Mouse (Mus musculus): ENCODE measurements at regions not wholly inside any gene's neighbourhood (a gene's known extent, or its start where the extent isn't known, plus 50 kb on each side); places are given as distances from the start of the nearest gene placed in this dataset.

DNA sequence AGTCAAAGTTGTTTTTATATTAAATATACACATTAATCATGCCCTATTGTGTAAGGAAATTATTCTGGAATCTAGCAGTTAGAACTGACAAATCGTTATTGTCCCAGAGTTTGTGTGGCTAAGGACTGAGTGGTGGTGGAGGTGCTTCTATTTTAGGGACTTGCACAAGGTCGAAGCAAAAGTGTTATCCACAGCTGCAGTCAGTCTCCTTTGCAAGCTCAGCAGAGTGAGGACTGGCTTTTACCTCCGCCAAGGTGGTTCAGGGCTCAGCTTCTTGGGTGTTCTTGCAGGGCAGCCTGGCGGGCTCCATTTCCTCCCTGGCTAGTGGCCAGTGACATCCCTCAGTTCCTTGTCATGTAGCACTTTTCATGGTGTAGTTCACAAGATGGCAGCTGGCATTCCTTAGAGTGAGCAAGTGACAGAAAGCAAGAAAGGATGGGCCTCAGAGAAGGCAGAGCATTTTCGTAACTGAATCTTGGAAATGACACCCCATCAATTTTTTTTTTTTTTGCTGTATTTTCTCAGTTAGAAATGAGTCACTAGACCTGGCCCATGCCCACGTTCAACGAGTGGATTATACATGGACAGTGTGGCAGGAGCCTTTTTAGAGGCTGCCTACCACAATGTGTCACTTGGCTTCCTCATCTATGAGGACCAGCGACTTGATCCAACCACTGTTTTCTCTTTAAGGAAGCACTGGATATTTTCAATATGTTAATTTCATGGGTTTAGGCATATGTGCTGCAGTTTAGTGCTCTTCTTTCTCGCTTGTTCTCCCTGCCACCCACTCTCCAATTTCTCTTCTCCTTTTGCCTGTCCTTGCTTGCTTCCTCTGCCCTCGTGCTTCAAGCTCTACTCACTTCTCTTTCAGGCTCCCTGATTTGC is 129.1 kb upstream of the Zeb2 start:
- no peak for TF ChIP-seq ZC3H11A (IDR thresholded peaks at IDR 0.05; ENCODE audit: low read depth, low read length)
- TF ChIP-seq POLR2A (IDR thresholded peaks at IDR 0.05; ENCODE audit: control insufficient read depth in 1 of 2, insufficient read depth in 1 of 2, low read depth in 1 of 2, low read length in 2 of 2, poor library complexity in 1 of 2): no peak
- no peak for TF ChIP-seq ZNF384 (IDR thresholded peaks at IDR 0.05; ENCODE audit: low read depth, low read length)
- no peak for TF ChIP-seq CTCF (IDR thresholded peaks at IDR 0.05 in 2 of 3, conservative IDR thresholded peaks at IDR 0.05 in 1 of 3; ENCODE audit: control insufficient read depth in 1 of 3, insufficient read depth in 1 of 3, low read depth in 2 of 3, low read length in 3 of 3, poor library complexity in 1 of 3, severe bottlenecking in 1 of 3)
- no peak for TF ChIP-seq ETS1 (IDR thresholded peaks at IDR 0.05; ENCODE audit: low read depth, low read length)
